Mouse (Mus musculus): Measurements from ENCODE around the gene Snrnp27. TPM values are rescaled to one million over a fixed set of nuclear protein-coding genes. Genes with fewer than 3 reads are reported as not detected.

Gene Snrnp27
- 125 and 142 TPM in 2 replicates for polyA plus RNA-seq (2014; fragmentation: Nextera tagmentation; extraction: Ambion mirVana)

- peak within 1 kb of the TSS; percentile 72 for H3K9ac ChIP-seq (ENCODE audit: low read depth, low read length)
- H3K4me2 ChIP-seq (replicated peaks; ENCODE audit: low read depth, low read length): peak within 1 kb of the TSS; percentile 70
- ATAC-seq (ENCODE audit: low FRiP score, low TSS enrichment): peak; percentile 88
- H3K9me3 ChIP-seq (ENCODE audit: control insufficient read depth, low read length): no peaks in the 10 kb centered on the region
- 3% methylated on average over 36 of the region's 36 CpGs for WGBS
- peaks cover 37% of the 10 kb centered on the region for H3K36me3 ChIP-seq (ENCODE audit: control insufficient read depth, insufficient read depth, low read length)
- H3K27ac ChIP-seq (ENCODE audit: low read depth, low read length): no peak within 1 kb of the TSS; the same call in 1 of the 2 replicates
- H3K4me1 ChIP-seq (ENCODE audit: control insufficient read depth, insufficient read depth, low read length): peaks cover 6% of the 10 kb centered on the region; the same call in 1 of the 2 replicates
- peak within 1 kb of the TSS; percentile 66 for H3K4me3 ChIP-seq (ENCODE audit: low read length)
- H3K27me3 ChIP-seq (ENCODE audit: control insufficient read depth, insufficient read depth, low read length): no peaks in the 10 kb centered on the region
Measured at GRCm38 (mm10) chr6:86683872-86684654, at the start of gene Snrnp27. Gene Snrnp27, minus strand, starts transcription at chr6:86684522.

- WGBS: under 1% methylated on average over 56 of the region's 59 CpGs
- Histone ChIP-seq H3K4me2 (replicated peaks; ENCODE audit: low read depth, low read length) (peak within 1 kb of the TSS; percentile 94), H3K4me1 (ENCODE audit: control insufficient read depth, insufficient read depth, low read length) (peaks cover 3% of the 10 kb centered on the region; the same call in 1 of the 2 replicates), H3K4me3 (ENCODE audit: low read length) (peak within 1 kb of the TSS; percentile 96), H3K27ac (ENCODE audit: low read depth, low read length) (peak within 1 kb of the TSS; percentile 48; the same call in 1 of the 2 replicates), H3K36me3 (ENCODE audit: control insufficient read depth, insufficient read depth, low read length) (no peaks in the 10 kb centered on the region), H3K9me3 (ENCODE audit: control insufficient read depth, low read length) (no peaks in the 10 kb centered on the region), H3K27me3 (ENCODE audit: control insufficient read depth, insufficient read depth, low read length) (no peaks in the 10 kb centered on the region), H3K9ac (ENCODE audit: low read depth, low read length) (peak within 1 kb of the TSS; percentile 85)
- peak; percentile 94 for ATAC-seq (ENCODE audit: low FRiP score, low TSS enrichment)
Measured at GRCm38 (mm10) chr6:86733183-86733876, 49.0 kb upstream of the Snrnp27 start, which contains the start of gene Gmcl1. Gene Gmcl1, minus strand, starts transcription at chr6:86733383.

- WGBS: under 1% methylated on average over 60 of the region's 62 CpGs
- Histone ChIP-seq H3K4me2 (replicated peaks; ENCODE audit: low read depth, low read length) (peak overlapping the region; percentile 94), H3K27ac (ENCODE audit: low read depth, low read length) (peak overlapping the region; percentile 48; the same call in 1 of the 2 replicates), H3K4me3 (ENCODE audit: low read length) (peak overlapping the region; percentile 96), H3K9me3 (ENCODE audit: control insufficient read depth, low read length) (no peaks in the 10 kb centered on the region), H3K36me3 (ENCODE audit: control insufficient read depth, insufficient read depth, low read length) (no peaks in the 10 kb centered on the region), H3K4me1 (ENCODE audit: control insufficient read depth, insufficient read depth, low read length) (peaks cover 3% of the 10 kb centered on the region; the same call in 1 of the 2 replicates), H3K27me3 (ENCODE audit: control insufficient read depth, insufficient read depth, low read length) (no peaks in the 10 kb centered on the region), H3K9ac (ENCODE audit: low read depth, low read length) (peak overlapping the region; percentile 85)
- peak; percentile 48 for ATAC-seq (ENCODE audit: low FRiP score, low TSS enrichment)
Measured at GRCm38 (mm10) chr6:86732276-86733173, 48.2 kb upstream of the Snrnp27 start.

GRCm38 (mm10) chr6:86728711-86729110 is 44.4 kb upstream of the Snrnp27 start:
- ATAC-seq (ENCODE audit: low FRiP score, low TSS enrichment): no peak
- Histone ChIP-seq H3K36me3 (ENCODE audit: control insufficient read depth, insufficient read depth, low read length) (peaks cover 4% of the 10 kb centered on the region; the same call in 1 of the 2 replicates), H3K27ac (ENCODE audit: low read depth, low read length) (no peak overlapping the region), H3K4me2 (replicated peaks; ENCODE audit: low read depth, low read length) (no peak overlapping the region), H3K4me1 (ENCODE audit: control insufficient read depth, insufficient read depth, low read length) (no peaks in the 10 kb centered on the region), H3K9me3 (ENCODE audit: control insufficient read depth, low read length) (no peaks in the 10 kb centered on the region), H3K9ac (ENCODE audit: low read depth, low read length) (no peak overlapping the region), H3K27me3 (ENCODE audit: control insufficient read depth, insufficient read depth, low read length) (no peaks in the 10 kb centered on the region), H3K4me3 (ENCODE audit: low read length) (no peak overlapping the region)
- 89% methylated on average over 5 of the region's 5 CpGs for WGBS

- Histone ChIP-seq H3K4me3 (ENCODE audit: low read length) (no peak overlapping the region), H3K27me3 (ENCODE audit: control insufficient read depth, insufficient read depth, low read length) (no peaks in the 10 kb centered on the region), H3K4me2 (replicated peaks; ENCODE audit: low read depth, low read length) (no peak overlapping the region), H3K9me3 (ENCODE audit: control insufficient read depth, low read length) (no peaks in the 10 kb centered on the region), H3K36me3 (ENCODE audit: control insufficient read depth, insufficient read depth, low read length) (peaks cover 16% of the 10 kb centered on the region; the same call in 1 of the 2 replicates), H3K27ac (ENCODE audit: low read depth, low read length) (no peak overlapping the region), H3K4me1 (ENCODE audit: control insufficient read depth, insufficient read depth, low read length) (no peaks in the 10 kb centered on the region), H3K9ac (ENCODE audit: low read depth, low read length) (no peak overlapping the region)
- WGBS: 42% methylated on average over 3 of the region's 3 CpGs
- ATAC-seq (ENCODE audit: low FRiP score, low TSS enrichment): 0 out of 2 replicates have a peak, but pooled peaks have one; percentile 12
Measured at GRCm38 (mm10) chr6:86721977-86722376, 37.7 kb upstream of the Snrnp27 start.

- no peaks in the 10 kb centered on the region for H3K9me3 ChIP-seq (ENCODE audit: control insufficient read depth, low read length)
- peaks cover 40% of the 10 kb centered on the region for H3K36me3 ChIP-seq (ENCODE audit: control insufficient read depth, insufficient read depth, low read length)
- no peak overlapping the region for H3K9ac ChIP-seq (ENCODE audit: low read depth, low read length)
- ATAC-seq (ENCODE audit: low FRiP score, low TSS enrichment): no peak
- H3K27me3 ChIP-seq (ENCODE audit: control insufficient read depth, insufficient read depth, low read length): no peaks in the 10 kb centered on the region
- H3K27ac ChIP-seq (ENCODE audit: low read depth, low read length): no peak overlapping the region
- no peak overlapping the region for H3K4me2 ChIP-seq (replicated peaks; ENCODE audit: low read depth, low read length)
- no peaks in the 10 kb centered on the region for H3K4me1 ChIP-seq (ENCODE audit: control insufficient read depth, insufficient read depth, low read length)
- 87% methylated on average over 4 of the region's 4 CpGs for WGBS
- H3K4me3 ChIP-seq (ENCODE audit: low read length): no peak overlapping the region
Measured at GRCm38 (mm10) chr6:86708072-86708774, 23.9 kb upstream of the Snrnp27 start.

GRCm38 (mm10) chr6:86702577-86702976 is 18.3 kb upstream of the Snrnp27 start:
- WGBS: 79% methylated on average over 9 of the region's 9 CpGs
- Histone ChIP-seq H3K36me3 (ENCODE audit: control insufficient read depth, insufficient read depth, low read length) (peaks cover 75% of the 10 kb centered on the region), H3K9me3 (ENCODE audit: control insufficient read depth, low read length) (no peaks in the 10 kb centered on the region), H3K4me2 (replicated peaks; ENCODE audit: low read depth, low read length) (no peak overlapping the region), H3K4me1 (ENCODE audit: control insufficient read depth, insufficient read depth, low read length) (no peaks in the 10 kb centered on the region), H3K27ac (ENCODE audit: low read depth, low read length) (no peak overlapping the region), H3K27me3 (ENCODE audit: control insufficient read depth, insufficient read depth, low read length) (no peaks in the 10 kb centered on the region), H3K9ac (ENCODE audit: low read depth, low read length) (no peak overlapping the region), H3K4me3 (ENCODE audit: low read length) (no peak overlapping the region)
- ATAC-seq (ENCODE audit: low FRiP score, low TSS enrichment): no peak

- H3K4me1 ChIP-seq (ENCODE audit: control insufficient read depth, insufficient read depth, low read length): no peaks in the 10 kb centered on the region
- no peak for ATAC-seq (ENCODE audit: low FRiP score, low TSS enrichment)
- H3K9ac ChIP-seq (ENCODE audit: low read depth, low read length): no peak overlapping the region
- no peak overlapping the region for H3K27ac ChIP-seq (ENCODE audit: low read depth, low read length)
- H3K9me3 ChIP-seq (ENCODE audit: control insufficient read depth, low read length): no peaks in the 10 kb centered on the region
- peaks cover 64% of the 10 kb centered on the region for H3K36me3 ChIP-seq (ENCODE audit: control insufficient read depth, insufficient read depth, low read length)
- H3K4me3 ChIP-seq (ENCODE audit: low read length): no peak overlapping the region
- no peaks in the 10 kb centered on the region for H3K27me3 ChIP-seq (ENCODE audit: control insufficient read depth, insufficient read depth, low read length)
- H3K4me2 ChIP-seq (replicated peaks; ENCODE audit: low read depth, low read length): no peak overlapping the region
- 85% methylated on average over 6 of the region's 6 CpGs for WGBS
Measured at GRCm38 (mm10) chr6:86697903-86698302, 13.6 kb upstream of the Snrnp27 start.
